Mouse (Mus musculus) forebrain, postnatal 0 days (tissue): ENCODE data around the gene Slc35e2. TPM values are rescaled to one million over a fixed set of nuclear protein-coding genes. Genes with fewer than 3 reads are reported as not detected.
"Not testable (repeated sequence)": the region's sequence is repeated elsewhere in the genome, so short reads cannot be mapped to it uniquely, and the experiment has no call there.

ENCODE experiments used
- ATAC-seq: fragments of 200-750 bp; cut with Nextera tagmentation; 2 replicates; pipeline ENCODE4 v1.8.0; 2017; ENCODE audit warnings: mild to moderate bottlenecking, moderate library complexity
- DNase-seq: peaks from one replicate; pipeline ENCODE4 v3.0.0-alpha.2; 2015
- H3K27ac ChIP-seq: fragments of 300-500 bp; sonication (generic); 2 replicates; pipeline ENCODE4 v1.5.1; 2014; ENCODE audit warnings: low read depth, mild to moderate bottlenecking, antibody characterized with exemption, low read length, moderate library complexity, mixed read lengths
- H3K27me3 ChIP-seq: fragments of 300-500 bp; sonication (generic); 2 replicates; pipeline ENCODE4 v1.6.1; 2014; ENCODE audit warnings: mild to moderate bottlenecking, low read length, mixed read lengths; ENCODE audit not compliant: insufficient read depth
- H3K36me3 ChIP-seq: fragments of 300-500 bp; sonication (generic); 2 replicates; pipeline ENCODE4 v1.6.1; 2014; ENCODE audit warnings: mild to moderate bottlenecking, moderate library complexity; ENCODE audit not compliant: insufficient read depth
- H3K4me1 ChIP-seq: fragments of 300-500 bp; sonication (generic); 2 replicates; pipeline ENCODE4 v1.6.1; 2014; ENCODE audit warnings: antibody characterized with exemption; ENCODE audit not compliant: insufficient read depth
- H3K4me2 ChIP-seq: fragments of 300-500 bp; sonication (generic); 2 replicates; pipeline ENCODE4 v1.6.1; 2014; ENCODE audit warnings: low read depth, mild to moderate bottlenecking, moderate library complexity
- H3K4me3 ChIP-seq: fragments of 300-500 bp; sonication (generic); 2 replicates; pipeline ENCODE4 v1.5.1; 2014; ENCODE audit warnings: low read depth, low read length, mixed read lengths
- H3K9ac ChIP-seq: fragments of 300-500 bp; sonication (generic); 2 replicates; pipeline ENCODE4 v1.6.1; 2014; ENCODE audit warnings: mild to moderate bottlenecking
- H3K9me3 ChIP-seq: fragments of 300-500 bp; sonication (generic); 2 replicates; pipeline ENCODE4 v1.6.1; 2016; ENCODE audit warnings: low read length
- CTCF ChIP-seq: sonication (generic); IDR thresholded peaks from 2 replicates; pipeline ENCODE4 v1.5.1; 2016; ENCODE audit warnings: antibody characterized with exemption, control low read depth, low read depth
- WGBS: fragments of 180-500 bp; shearing (Covaris S2); extraction: QIAGEN DNeasy Blood & Tissue Kit; methylation state at CpG from one replicate; pipeline ENCODE4 v1.1.7; 2014; 5-methylcytosine and 5-hydroxymethylcytosine counted together
- polyA plus RNA-seq: library from polyadenylated mRNA; unstranded; fragments of >200 nt; fragmentation: Nextera tagmentation; extraction: Ambion mirVana; gene quantifications from 2 replicates; pipeline ENCODE4 v1.2.1, GENCODE M21; 2015
- total RNA-seq: library from RNA; depleted of rRNA; stranded (reverse); fragments of >200 nt; gene quantifications from 2 replicates; pipeline ENCODE4 v1.2.3, GENCODE M21; 2014

The Slc35e2 gene
- total and polyA plus RNA-seq, 2 experiments from 2014 or later: 10.5 to 49.2 TPM

GRCm38 (mm10) chr4:155618321-155618720 lies 17.1 kb downstream of the Slc35e2 start:
- no peak overlapping the region for H3K4me2 ChIP-seq
- WGBS: 96% methylated on average over 5 of the region's 5 CpGs
- H3K4me1 ChIP-seq: no peaks in the 10 kb centered on the region
- no peak for TF ChIP-seq CTCF
- H3K27ac ChIP-seq: no peak overlapping the region
- no peaks in the 10 kb centered on the region for H3K27me3 ChIP-seq
- ATAC-seq: no peak
- H3K9me3 ChIP-seq: no peaks in the 10 kb centered on the region
- H3K9ac ChIP-seq: no peak overlapping the region
- H3K4me3 ChIP-seq: no peak overlapping the region
- DNase-seq: no peak
- peaks cover 61% of the 10 kb centered on the region for H3K36me3 ChIP-seq

GRCm38 (mm10) chr4:155624338-155625291 lies 23.4 kb downstream of the Slc35e2 start, which contains the start of gene Cdk11b:
Cdk11b (plus strand) TSS chr4:155624854.
- peak; percentile 100 for DNase-seq
- peak within 1 kb of the TSS; percentile 71 for H3K9ac ChIP-seq
- no peaks in the 10 kb centered on the region for H3K9me3 ChIP-seq
- peak within 1 kb of the TSS; percentile 95 for H3K4me3 ChIP-seq
- ATAC-seq: peak; percentile 100
- 4% methylated on average over 84 of the region's 84 CpGs for WGBS
- peaks cover 31% of the 10 kb centered on the region for H3K36me3 ChIP-seq
- H3K27me3 ChIP-seq: no peaks in the 10 kb centered on the region
- TF ChIP-seq CTCF: no peak
- H3K27ac ChIP-seq: peak within 1 kb of the TSS; percentile 95
- H3K4me2 ChIP-seq: peak within 1 kb of the TSS; percentile 79
- H3K4me1 ChIP-seq: no peaks in the 10 kb centered on the region

DNA sequence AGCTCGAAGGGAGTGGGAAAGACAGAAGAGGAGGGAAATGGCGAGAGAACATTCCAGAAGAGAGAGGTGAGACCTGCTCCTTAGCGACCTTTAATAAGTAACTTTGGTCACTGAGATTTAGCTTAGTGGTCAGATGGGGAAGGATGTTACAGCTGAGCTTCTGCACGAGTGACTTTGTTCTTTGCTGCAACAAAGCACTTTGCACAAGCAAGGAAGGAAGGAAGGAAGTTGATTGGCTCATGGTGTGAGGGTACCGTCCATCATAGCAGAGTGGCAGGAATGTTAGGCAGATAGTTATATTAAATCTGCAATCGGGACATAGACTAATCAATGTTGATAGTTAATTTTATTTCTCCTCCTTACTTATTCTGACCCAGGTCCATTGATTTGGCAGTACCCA lies 29.1 kb downstream of the Slc35e2 start:
- Histone ChIP-seq H3K9ac (no peak overlapping the region), H3K36me3 (peaks cover 70% of the 10 kb centered on the region), H3K27ac (no peak overlapping the region), H3K4me2 (no peak overlapping the region), H3K9me3 (no peaks in the 10 kb centered on the region), H3K4me1 (no peaks in the 10 kb centered on the region), H3K27me3 (no peaks in the 10 kb centered on the region), H3K4me3 (no peak overlapping the region)
- ATAC-seq (no peak), DNase-seq (no peak)
- no peak for TF ChIP-seq CTCF
- WGBS: 91% methylated on average over 6 of the region's 6 CpGs

- Histone ChIP-seq H3K27ac (no peak overlapping the region), H3K9me3 (no peaks in the 10 kb centered on the region), H3K4me1 (no peaks in the 10 kb centered on the region), H3K4me3 (no peak overlapping the region), H3K4me2 (no peak overlapping the region), H3K9ac (no peak overlapping the region), H3K27me3 (no peaks in the 10 kb centered on the region), H3K36me3 (peaks cover 85% of the 10 kb centered on the region)
- ATAC-seq (no peak), DNase-seq (no peak)
- TF ChIP-seq CTCF: no peak
These were observed 34.7 kb downstream of the Slc35e2 start for GRCm38 (mm10) chr4:155635766-155636499.

GRCm38 (mm10) chr4:155643531-155643930 lies 42.3 kb downstream of the Slc35e2 start:
- ATAC-seq (no peak), DNase-seq (no peak)
- Histone ChIP-seq H3K4me1 (no peaks in the 10 kb centered on the region), H3K36me3 (peaks cover 77% of the 10 kb centered on the region), H3K9ac (no peak overlapping the region), H3K27ac (no peak overlapping the region), H3K4me2 (no peak overlapping the region), H3K9me3 (no peaks in the 10 kb centered on the region), H3K27me3 (no peaks in the 10 kb centered on the region), H3K4me3 (no peak overlapping the region)
- no peak for TF ChIP-seq CTCF
- 85% methylated on average over 1 of the region's 1 CpGs for WGBS

DNA sequence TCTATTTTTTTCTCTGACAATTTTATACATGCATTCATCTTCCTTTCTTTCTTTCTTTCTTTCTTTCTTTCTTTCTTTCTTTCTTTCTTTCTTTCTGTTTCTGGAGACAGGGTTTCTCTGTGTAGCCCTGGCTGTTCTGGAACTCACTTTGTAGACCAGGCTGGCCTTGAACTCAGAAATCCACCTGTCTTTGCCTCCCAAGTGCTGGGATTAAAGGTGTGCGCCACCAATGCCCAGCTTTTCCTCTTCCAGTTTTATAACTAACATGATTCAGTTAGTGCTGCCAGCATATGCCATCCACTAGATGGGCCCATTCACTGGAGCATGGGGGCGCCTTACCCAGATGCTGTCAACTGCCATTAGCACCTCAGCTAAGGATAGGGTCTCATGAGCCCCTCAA lies 44.1 kb downstream of the Slc35e2 start, which contains the start of gene Gm10563:
Gene Gm10563, minus strand, starts transcription at position 101 of the 400 bp plus-strand sequence.
- H3K9me3 ChIP-seq, ATAC-seq, H3K4me2 ChIP-seq, DNase-seq, H3K27me3 ChIP-seq, H3K27ac ChIP-seq, H3K9ac ChIP-seq, H3K4me1 ChIP-seq, H3K4me3 ChIP-seq: not testable (repeated sequence)
- H3K36me3 ChIP-seq: peaks cover 82% of the 10 kb centered on the region
- 100% methylated on average over 2 of the region's 2 CpGs for WGBS

DNA sequence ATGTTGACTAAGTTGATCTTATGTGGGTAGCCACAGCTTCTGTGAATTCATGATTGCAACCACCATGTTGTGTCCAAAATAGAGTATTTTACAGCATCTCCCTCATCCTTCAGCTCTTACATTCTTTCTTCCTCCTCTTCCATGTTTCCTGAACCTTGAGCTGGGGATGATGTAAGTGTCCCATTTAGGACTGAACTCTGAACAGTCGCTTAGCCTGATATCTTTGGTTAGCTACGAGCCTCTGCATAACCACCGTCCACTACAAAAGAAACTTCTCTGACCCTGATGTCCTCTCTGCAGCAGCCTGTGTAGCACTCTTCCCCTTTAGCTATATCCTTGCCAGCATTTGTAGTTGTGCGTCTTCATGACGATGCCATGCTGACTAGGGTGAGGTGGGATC lies 44.5 kb downstream of the Slc35e2 start:
- no peak for DNase-seq
- Histone ChIP-seq H3K36me3 (peaks cover 82% of the 10 kb centered on the region), H3K4me2 (no peak overlapping the region), H3K4me1 (no peaks in the 10 kb centered on the region), H3K27ac (no peak overlapping the region), H3K9me3 (no peaks in the 10 kb centered on the region), H3K9ac (no peak overlapping the region), H3K27me3 (no peaks in the 10 kb centered on the region), H3K4me3 (no peak overlapping the region)
- 93% methylated on average over 5 of the region's 5 CpGs for whole genome bisulfite sequencing
- no peak for TF ChIP-seq CTCF
- no peak for ATAC-seq
